Mouse (Mus musculus): ENCODE data around the gene Colca2.

The Colca2 gene

GRCm38 (mm10) chr9:51278500-51279381, at the start of gene Colca2:
Colca2 (minus strand) TSS chr9:51278569.
- DNase-seq: peak; percentile 23 to 25

- no peak for DNase-seq
These were observed 49.2 kb upstream of the Colca2 start for GRCm38 (mm10) chr9:51327555-51327903.

- DNase-seq: no peak
These were observed 48.5 kb upstream of the Colca2 start for GRCm38 (mm10) chr9:51326619-51327554.

GRCm38 (mm10) chr9:51324406-51325065, 46.2 kb upstream of the Colca2 start:
- no peak for DNase-seq

DNA sequence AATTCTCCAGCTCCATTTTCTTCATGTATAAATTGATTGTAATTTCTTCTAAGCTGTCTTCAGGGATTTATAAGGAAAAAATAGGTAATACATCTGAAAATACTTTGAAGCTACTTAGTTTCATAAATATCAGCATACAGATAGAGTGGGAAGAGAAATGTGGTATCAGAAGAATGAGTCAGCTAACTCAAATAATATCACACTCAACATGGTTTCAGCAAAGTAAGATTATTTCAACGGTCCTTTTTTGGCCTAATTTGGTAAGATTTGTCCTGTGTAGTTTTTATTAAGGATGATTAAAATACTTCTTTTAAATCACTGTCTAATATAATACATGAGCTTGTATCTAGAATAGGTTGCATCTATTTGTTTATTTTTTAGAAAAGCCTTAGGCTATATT, 41.7 kb upstream of the Colca2 start:
- no peak for DNase-seq

DNA sequence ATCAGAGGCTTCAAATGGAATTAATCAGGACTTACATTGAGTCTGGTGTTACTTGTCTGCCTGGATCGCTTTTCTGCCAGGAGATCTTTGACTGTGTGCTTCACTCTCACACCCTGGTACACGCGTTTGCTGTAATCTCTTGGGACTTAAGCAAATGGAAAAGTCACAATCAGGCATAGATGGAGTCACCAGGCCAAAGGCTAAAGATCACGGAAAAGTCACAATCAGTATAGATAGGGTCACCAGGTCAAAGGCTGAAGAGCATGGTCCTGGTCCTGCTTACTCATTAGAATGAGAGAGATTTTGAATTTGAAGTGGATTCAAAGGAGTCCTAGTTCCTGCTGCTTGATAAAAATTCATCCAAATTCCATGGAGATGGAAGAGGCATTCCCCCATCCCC, 39.9 kb upstream of the Colca2 start:
- DNase-seq: no peak

- no peak for DNase-seq
These were observed 39.0 kb upstream of the Colca2 start for GRCm38 (mm10) chr9:51317322-51317721.

DNA sequence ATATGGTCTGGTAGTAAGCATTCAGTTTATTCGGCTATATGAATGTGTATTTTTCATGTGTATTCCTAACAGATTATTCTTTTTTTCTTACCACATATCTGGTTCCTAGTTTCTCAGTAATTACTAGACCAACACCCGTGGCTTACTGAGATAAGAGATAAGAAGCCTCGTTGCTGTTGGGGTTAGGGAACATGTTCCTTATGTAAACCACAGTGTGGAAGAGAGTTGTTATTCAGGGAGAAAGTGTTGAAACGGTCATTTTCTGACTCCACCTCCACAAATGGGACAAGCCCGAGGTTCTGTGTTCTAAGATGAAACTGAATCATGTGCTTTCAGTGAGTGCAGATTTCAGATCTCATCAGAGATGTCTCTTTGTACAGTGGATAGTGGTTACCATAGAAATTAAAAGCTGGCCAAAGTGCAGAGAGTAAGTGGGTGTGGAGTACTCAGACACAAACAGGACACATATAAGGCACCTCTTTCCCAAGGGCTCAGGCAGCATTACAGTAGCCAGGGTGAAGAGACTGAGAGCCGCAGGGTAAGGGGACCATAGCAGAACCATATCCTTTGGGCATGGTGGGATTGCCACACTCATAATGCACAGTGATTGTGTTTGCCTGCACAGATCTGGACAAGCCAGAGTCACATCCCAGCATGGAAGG, 37.2 kb upstream of the Colca2 start:
- DNase-seq: no peak

- DNase-seq: no peak
These were observed 34.4 kb upstream of the Colca2 start for GRCm38 (mm10) chr9:51312554-51313317.

GRCm38 (mm10) chr9:51310515-51310914, 32.1 kb upstream of the Colca2 start:
- no peak for DNase-seq

- DNase-seq: no peak
These were observed 28.0 kb upstream of the Colca2 start for GRCm38 (mm10) chr9:51306351-51306750.

DNA sequence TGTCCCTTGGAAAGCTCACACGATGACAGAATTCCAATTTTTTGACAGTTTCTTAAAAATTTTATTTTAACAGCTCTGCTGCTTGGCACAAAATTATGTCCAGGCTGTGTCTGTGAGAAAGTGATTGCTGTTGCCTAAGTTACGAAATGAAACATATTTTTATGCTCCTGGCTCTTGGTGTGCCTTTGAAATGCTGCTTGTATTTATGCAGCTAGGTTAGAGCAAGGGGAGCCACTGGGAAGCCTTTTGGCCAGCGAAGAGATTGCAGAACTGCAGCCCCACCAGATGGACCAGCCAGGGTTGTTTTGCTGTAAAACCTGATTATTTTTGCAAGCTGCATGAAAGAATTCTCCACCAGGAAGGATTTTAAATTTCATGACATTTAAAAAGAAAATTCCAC, 26.8 kb upstream of the Colca2 start:
- DNase-seq: no peak

GRCm38 (mm10) chr9:51303980-51304379, 25.6 kb upstream of the Colca2 start:
- DNase-seq: no peak

DNA sequence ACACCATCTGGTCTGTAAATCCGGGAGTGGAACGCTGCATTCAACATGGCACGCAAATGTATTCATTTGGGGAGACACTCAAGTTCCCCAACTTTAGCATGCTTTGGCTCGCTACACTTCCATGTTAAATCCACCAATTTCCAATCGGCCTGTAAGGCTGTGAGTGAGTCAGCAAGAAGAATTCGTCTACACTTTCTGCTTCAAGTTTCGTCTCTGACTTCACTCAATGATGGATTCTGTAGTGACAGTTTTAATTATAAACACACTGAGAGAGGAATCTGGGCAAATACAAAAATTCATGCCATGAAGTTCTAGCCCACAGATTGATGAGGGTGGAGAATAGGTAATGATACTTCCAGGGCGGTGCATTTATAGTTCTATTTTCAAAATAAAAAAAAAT, 15.2 kb upstream of the Colca2 start:
- no peak for DNase-seq

GRCm38 (mm10) chr9:51292674-51293073, 14.3 kb upstream of the Colca2 start:
- peak in 1 of 2 experiments; percentile 37 for DNase-seq

GRCm38 (mm10) chr9:51290980-51291379, 12.6 kb upstream of the Colca2 start:
- no peak for DNase-seq

DNA sequence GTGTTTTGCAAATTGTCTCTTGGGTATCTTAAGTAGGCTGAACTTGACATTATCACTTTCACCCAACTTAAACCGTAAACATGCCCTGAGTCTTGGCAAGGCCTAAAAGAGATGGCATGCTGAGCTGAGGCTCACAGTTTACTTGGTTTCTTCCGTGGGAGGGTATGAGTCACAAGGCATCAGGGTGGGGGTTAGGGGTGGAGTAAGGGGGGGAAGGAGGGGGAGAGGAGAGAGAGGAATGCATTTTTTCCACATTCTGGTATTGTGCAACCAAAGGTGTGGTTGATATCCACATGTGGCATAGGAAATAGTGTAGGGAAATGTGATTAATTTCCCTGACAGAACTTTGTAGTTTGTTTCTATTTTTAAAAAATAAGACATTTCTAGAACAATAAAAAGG, 7.7 kb upstream of the Colca2 start:
- DNase-seq: no peak

DNA sequence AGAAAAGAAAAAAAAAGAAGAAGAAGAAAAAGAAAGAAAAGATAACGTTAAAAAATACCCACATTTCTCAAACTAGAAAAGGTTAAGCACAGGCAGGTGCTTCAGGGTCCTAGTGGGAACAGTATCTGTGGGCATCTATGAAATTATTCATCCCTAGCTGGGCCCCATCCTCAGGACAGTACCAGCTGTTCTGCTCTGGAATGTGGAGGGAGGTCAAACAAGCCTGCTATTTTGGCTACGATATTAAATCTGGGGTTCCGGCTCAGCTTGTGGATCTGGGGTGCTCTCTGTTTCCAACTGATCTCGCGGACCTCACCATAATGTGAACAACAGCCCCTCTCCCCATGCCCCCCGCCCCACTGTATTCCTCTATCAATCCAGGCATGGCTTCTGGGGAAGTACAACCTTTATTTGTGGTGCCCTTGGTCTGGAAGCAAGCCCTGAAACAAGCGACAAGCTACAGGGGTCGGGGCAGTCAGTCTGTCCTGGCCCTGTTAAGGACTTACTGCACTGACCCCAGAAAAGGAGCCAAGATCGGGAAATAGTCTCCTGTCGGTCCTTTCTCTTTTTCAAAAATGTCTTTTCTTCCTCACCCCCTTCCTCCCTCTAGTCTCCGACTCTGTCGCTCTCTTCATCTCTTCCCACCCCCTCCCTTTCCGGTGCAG, 403 bp downstream of the Colca2 start:
- no peak for DNase-seq

GRCm38 (mm10) chr9:51274678-51275077, 3.7 kb downstream of the Colca2 start:
- no peak for DNase-seq

GRCm38 (mm10) chr9:51273581-51274154, 4.7 kb downstream of the Colca2 start:
- no peak for DNase-seq

- DNase-seq: no peak
These were observed 6.3 kb downstream of the Colca2 start for GRCm38 (mm10) chr9:51272102-51272501.
